Mouse (Mus musculus) hindbrain, embryonic 10.5 days (tissue): ENCODE results near the gene Triml2. TPM values are rescaled to one million over a fixed set of nuclear protein-coding genes. Genes with fewer than 3 reads are reported as not detected.

Experiments
- DNase-seq: peaks from one replicate; pipeline ENCODE4 v3.0.0-alpha.2; 2017; ENCODE audit warnings: low spot score
- H3K27ac ChIP-seq: fragments of 300-500 bp; sonication (generic); 2 replicates; pipeline ENCODE4 v1.5.1; 2016; ENCODE audit warnings: mild to moderate bottlenecking, moderate library complexity
- H3K27me3 ChIP-seq: fragments of 300-500 bp; sonication (generic); 2 replicates; pipeline ENCODE4 v1.6.1; 2016; ENCODE audit warnings: mild to moderate bottlenecking; ENCODE audit not compliant: poor library complexity, insufficient read depth, severe bottlenecking
- H3K36me3 ChIP-seq: fragments of 300-500 bp; sonication (generic); 2 replicates; pipeline ENCODE4 v1.6.1; 2016; ENCODE audit warnings: mild to moderate bottlenecking, moderate library complexity
- H3K4me1 ChIP-seq: fragments of 300-500 bp; sonication (generic); replicated peaks from 2 replicates; pipeline ENCODE4 v1.6.1; 2016; ENCODE audit warnings: mild to moderate bottlenecking
- H3K4me3 ChIP-seq: fragments of 300-500 bp; sonication (generic); 2 replicates; pipeline ENCODE4 v1.5.1; 2016; ENCODE audit warnings: mild to moderate bottlenecking, moderate library complexity
- H3K9me3 ChIP-seq: fragments of 300-500 bp; sonication (generic); 2 replicates; pipeline ENCODE4 v1.6.1; 2016; ENCODE audit warnings: mild to moderate bottlenecking, moderate library complexity
- WGBS: fragments of 180-500 bp; shearing (Covaris S2); methylation state at CpG from one replicate; pipeline ENCODE4 v1.1.7; 2016; 5-methylcytosine and 5-hydroxymethylcytosine counted together
- polyA plus RNA-seq: library from polyadenylated mRNA; unstranded; fragments of >200 nt; fragmentation: Nextera tagmentation; extraction: Ambion mirVana; gene quantifications from 2 replicates; pipeline ENCODE4 v1.2.1, GENCODE M21; 2016

The Triml2 gene
- polyA plus RNA-seq = not detected in 2 replicates

GRCm38 (mm10) chr8:43180054-43180690 is at the start of gene Triml2:
Triml2 (plus strand) TSS chr8:43180541.
- Histone ChIP-seq H3K4me1 (no peaks in the 10 kb centered on the region), H3K27me3 (no peaks in the 10 kb centered on the region), H3K4me3 (no peak within 1 kb of the TSS), H3K9me3 (no peaks in the 10 kb centered on the region), H3K27ac (no peak within 1 kb of the TSS), H3K36me3 (no peaks in the 10 kb centered on the region)
- no peak for DNase-seq
- WGBS = 93% methylated on average over 13 of the region's 13 CpGs

GRCm38 (mm10) chr8:43141386-43141785 is 39.0 kb upstream of the Triml2 start, which contains the start of gene Triml1:
Triml1 (minus strand) TSS chr8:43141486.
- H3K4me3 ChIP-seq = no peak within 1 kb of the TSS
- 86% methylated on average over 2 of the region's 2 CpGs for WGBS
- no peak within 1 kb of the TSS for H3K27ac ChIP-seq
- H3K9me3 ChIP-seq = no peaks in the 10 kb centered on the region
- no peak for DNase-seq
- H3K4me1 ChIP-seq = no peaks in the 10 kb centered on the region
- H3K36me3 ChIP-seq = no peaks in the 10 kb centered on the region
- H3K27me3 ChIP-seq = no peaks in the 10 kb centered on the region

GRCm38 (mm10) chr8:43149307-43149706 is 31.0 kb upstream of the Triml2 start:
- no peak overlapping the region for H3K4me3 ChIP-seq
- 84% methylated on average over 9 of the region's 9 CpGs for WGBS
- 0 out of 2 replicates have a peak, but pooled peaks cover 6% of the 10 kb centered on the region for H3K9me3 ChIP-seq

DNA sequence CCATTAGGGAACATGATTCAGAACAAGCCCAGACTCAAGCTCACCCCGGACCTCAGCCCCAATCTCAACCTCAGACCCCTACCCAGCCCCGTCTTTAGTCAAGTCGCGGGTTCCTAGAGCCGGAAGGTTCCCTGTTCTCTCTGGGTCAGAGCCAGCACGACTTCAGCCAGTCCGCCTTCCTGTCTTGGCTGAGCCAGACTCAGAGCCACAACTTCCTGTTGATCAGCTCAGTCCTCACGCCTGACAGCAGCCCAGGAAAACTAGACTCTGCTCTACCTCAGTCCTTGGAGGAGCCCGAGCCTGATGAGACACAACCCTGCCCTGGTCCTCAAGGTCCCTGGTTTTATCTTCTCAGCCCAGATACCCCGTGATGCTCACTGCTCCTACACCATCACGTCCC is 17.1 kb upstream of the Triml2 start:
- 85% methylated on average over 11 of the region's 11 CpGs for WGBS
- Histone ChIP-seq H3K27me3 (no peaks in the 10 kb centered on the region), H3K4me1 (no peaks in the 10 kb centered on the region), H3K9me3 (no peaks in the 10 kb centered on the region), H3K27ac (no peak overlapping the region), H3K4me3 (no peak overlapping the region), H3K36me3 (no peaks in the 10 kb centered on the region)
- DNase-seq = no peak

More at GRCm38 (mm10) chr8:43149307-43149706, 31.0 kb upstream of the Triml2 start:
- Histone ChIP-seq H3K4me1 (no peaks in the 10 kb centered on the region), H3K36me3 (no peaks in the 10 kb centered on the region), H3K27me3 (no peaks in the 10 kb centered on the region), H3K27ac (no peak overlapping the region)
- DNase-seq = no peak

GRCm38 (mm10) chr8:43164453-43164852 is 15.9 kb upstream of the Triml2 start:
- DNase-seq = no peak
- no peaks in the 10 kb centered on the region for H3K27me3 ChIP-seq
- H3K4me3 ChIP-seq = no peak overlapping the region
- no peaks in the 10 kb centered on the region for H3K4me1 ChIP-seq
- no peak overlapping the region for H3K27ac ChIP-seq
- WGBS = 87% methylated on average over 3 of the region's 3 CpGs
- no peaks in the 10 kb centered on the region for H3K9me3 ChIP-seq
- H3K36me3 ChIP-seq = no peaks in the 10 kb centered on the region

- Histone ChIP-seq H3K27ac (no peak overlapping the region), H3K4me3 (no peak overlapping the region), H3K9me3 (no peaks in the 10 kb centered on the region), H3K27me3 (no peaks in the 10 kb centered on the region), H3K4me1 (no peaks in the 10 kb centered on the region), H3K36me3 (no peaks in the 10 kb centered on the region)
- no peak for DNase-seq
- WGBS = 91% methylated on average over 4 of the region's 4 CpGs
Measured at GRCm38 (mm10) chr8:43168083-43168482, 12.3 kb upstream of the Triml2 start.

- H3K4me1 ChIP-seq = no peaks in the 10 kb centered on the region
- H3K36me3 ChIP-seq = no peaks in the 10 kb centered on the region
- no peak for DNase-seq
- H3K27me3 ChIP-seq = no peaks in the 10 kb centered on the region
- no peak overlapping the region for H3K4me3 ChIP-seq
- no peaks in the 10 kb centered on the region for H3K9me3 ChIP-seq
- H3K27ac ChIP-seq = no peak overlapping the region
- 89% methylated on average over 6 of the region's 6 CpGs for WGBS
Measured at GRCm38 (mm10) chr8:43169249-43169755, 11.0 kb upstream of the Triml2 start.

- H3K4me1 ChIP-seq = no peaks in the 10 kb centered on the region
- no peaks in the 10 kb centered on the region for H3K36me3 ChIP-seq
- no peak overlapping the region for H3K27ac ChIP-seq
- H3K9me3 ChIP-seq = no peaks in the 10 kb centered on the region
- no peaks in the 10 kb centered on the region for H3K27me3 ChIP-seq
- WGBS = 89% methylated on average over 6 of the region's 6 CpGs
- no peak overlapping the region for H3K4me3 ChIP-seq
- DNase-seq = no peak
Measured at GRCm38 (mm10) chr8:43176766-43177486, 3.4 kb upstream of the Triml2 start.

DNA sequence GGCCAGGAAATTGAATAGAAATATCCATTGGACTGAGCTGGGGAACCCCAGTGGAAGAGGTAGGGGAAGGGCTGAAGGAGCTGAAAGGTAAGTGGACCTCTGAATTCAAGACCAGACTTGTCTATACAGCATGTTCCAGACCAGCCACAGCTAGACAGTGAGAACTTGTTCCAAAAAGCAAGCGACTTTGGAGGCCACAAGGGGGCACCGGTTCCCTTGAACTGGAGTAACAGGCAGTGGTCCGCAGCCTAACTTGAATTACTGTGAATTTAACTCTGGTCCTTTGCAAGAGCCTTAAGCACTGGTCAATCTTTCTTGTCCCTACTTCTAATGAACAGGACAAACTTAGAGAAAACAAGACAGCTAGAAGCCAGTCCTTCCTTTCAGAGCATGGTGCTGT is 2.1 kb upstream of the Triml2 start:
- WGBS = 47% methylated on average over 3 of the region's 3 CpGs
- H3K4me1 ChIP-seq = no peaks in the 10 kb centered on the region

DNA sequence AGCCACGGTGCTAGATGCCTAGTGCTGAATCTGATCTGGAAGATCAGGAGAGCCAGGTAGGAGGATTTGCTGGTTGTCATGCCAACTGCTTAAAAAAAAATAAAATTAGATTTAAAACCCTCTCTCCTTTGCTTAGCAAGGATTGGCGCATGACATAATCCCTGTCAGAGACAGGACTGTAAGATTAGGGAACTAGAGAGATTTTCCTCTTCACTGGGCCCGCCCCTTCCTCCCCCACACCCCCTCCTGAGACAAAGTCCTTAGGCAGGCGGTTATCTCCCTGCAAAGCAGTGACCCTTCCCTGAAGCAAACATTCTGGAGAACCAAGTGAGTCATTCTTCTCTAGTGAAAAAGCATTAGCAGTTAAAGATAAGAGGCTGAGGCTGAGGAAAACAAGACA is 1.2 kb upstream of the Triml2 start:
- no peak overlapping the region for H3K27ac ChIP-seq
- H3K27me3 ChIP-seq = no peaks in the 10 kb centered on the region
- 72% methylated on average over 4 of the region's 4 CpGs for WGBS
- no peaks in the 10 kb centered on the region for H3K9me3 ChIP-seq
- no peak for DNase-seq
- H3K4me1 ChIP-seq = no peaks in the 10 kb centered on the region
- no peak overlapping the region for H3K4me3 ChIP-seq
- H3K36me3 ChIP-seq = no peaks in the 10 kb centered on the region

More for the DNA sequence above, 2.1 kb upstream of the Triml2 start:
- Histone ChIP-seq H3K9me3 (no peaks in the 10 kb centered on the region), H3K27me3 (no peaks in the 10 kb centered on the region), H3K4me3 (no peak overlapping the region), H3K36me3 (no peaks in the 10 kb centered on the region), H3K27ac (no peak overlapping the region)
- peak; percentile 12 for DNase-seq

DNA sequence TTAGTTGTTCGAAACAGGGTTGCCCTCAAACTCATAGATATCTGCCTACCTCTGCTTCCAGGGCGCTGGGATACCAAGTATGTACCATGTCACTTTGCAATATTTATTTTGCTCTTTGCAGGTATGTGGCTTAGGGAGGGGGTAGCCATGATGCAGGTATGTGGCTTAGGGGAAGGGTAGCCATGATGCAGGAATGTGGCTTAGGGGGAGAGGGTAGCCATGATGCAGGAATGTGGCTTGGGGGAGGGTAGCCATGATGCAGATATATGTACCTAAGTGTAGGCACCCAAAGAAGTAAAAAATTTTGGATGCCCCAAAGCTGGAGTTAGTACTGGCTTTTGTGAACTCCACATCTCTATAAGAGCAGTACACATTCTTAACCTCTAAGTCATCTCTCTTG is 1.9 kb downstream of the Triml2 start:
- DNase-seq = no peak
- no peaks in the 10 kb centered on the region for H3K9me3 ChIP-seq
- no peak overlapping the region for H3K4me3 ChIP-seq
- H3K4me1 ChIP-seq = no peaks in the 10 kb centered on the region
- H3K36me3 ChIP-seq = no peaks in the 10 kb centered on the region
- H3K27me3 ChIP-seq = no peaks in the 10 kb centered on the region
- H3K27ac ChIP-seq = no peak overlapping the region
- WGBS = 90% methylated on average over 2 of the region's 2 CpGs

DNA sequence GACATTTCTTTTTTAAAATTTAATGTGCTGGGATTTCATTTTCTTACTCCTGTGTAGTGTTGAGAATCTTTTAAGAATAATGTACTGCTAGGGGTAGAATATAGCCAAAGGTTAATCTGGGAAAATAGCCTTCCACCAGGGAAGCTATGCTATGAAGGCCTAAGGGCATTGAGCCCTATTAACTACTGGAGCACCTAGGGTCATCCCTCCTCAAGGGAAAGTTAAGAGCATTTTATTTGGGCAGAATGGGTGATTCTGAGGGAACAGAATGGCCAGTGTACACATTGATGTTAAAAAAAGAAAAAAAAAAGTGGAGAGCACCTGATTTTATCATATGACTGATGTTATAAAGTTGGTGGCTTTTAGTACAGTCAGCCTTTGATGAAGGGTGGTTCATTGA is 35.2 kb downstream of the Triml2 start:
- Histone ChIP-seq H3K4me3 (no peak overlapping the region), H3K4me1 (no peaks in the 10 kb centered on the region), H3K36me3 (no peaks in the 10 kb centered on the region), H3K27ac (no peak overlapping the region), H3K27me3 (no peaks in the 10 kb centered on the region), H3K9me3 (no peaks in the 10 kb centered on the region)
- no peak for DNase-seq

DNA sequence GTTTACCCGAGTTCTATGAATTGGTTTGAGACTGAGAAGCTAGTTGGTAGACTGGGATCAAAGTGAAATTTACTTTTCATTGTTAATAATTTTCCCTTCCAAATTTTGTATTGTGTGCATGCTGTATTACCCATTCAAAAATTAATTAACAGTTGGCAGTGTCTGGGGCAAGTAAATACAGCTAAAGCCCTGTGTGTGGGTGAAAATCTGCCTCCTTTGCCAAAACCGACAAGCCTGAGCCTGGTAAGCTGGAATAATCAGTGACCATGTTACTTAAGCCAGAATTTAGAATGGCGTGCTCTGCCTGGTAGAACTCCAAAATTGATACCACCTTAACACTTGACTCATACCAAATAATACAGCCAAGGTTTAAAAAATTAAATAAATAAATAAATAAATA is 63.0 kb downstream of the Triml2 start:
- H3K27me3 ChIP-seq = no peaks in the 10 kb centered on the region
- H3K36me3 ChIP-seq = no peaks in the 10 kb centered on the region
- H3K4me1 ChIP-seq = no peaks in the 10 kb centered on the region
- no peaks in the 10 kb centered on the region for H3K9me3 ChIP-seq
- 84% methylated on average over 3 of the region's 3 CpGs for WGBS
- H3K27ac ChIP-seq = no peak overlapping the region
- H3K4me3 ChIP-seq = no peak overlapping the region
- DNase-seq = no peak
